Mouse (Mus musculus) embryo, embryonic 10 days (tissue): ENCODE measurements around the gene Hist1h2bn.

Source experiments
- DNase-seq: peaks from one replicate; pipeline ENCODE4 v3.0.0-alpha.2; 2015; ENCODE audit warnings: low spot score

The Hist1h2bn gene

GRCm38 (mm10) chr13:21753524-21754285 lies at the start of gene Hist1h2bn, which contains the start of gene Hist1h2ak:
Gene Hist1h2bn (plus strand): TSS chr13:21754123.
Gene Hist1h2ak (minus strand): TSS chr13:21753827.
- peak; percentile 94 for DNase-seq

- DNase-seq, result no peak
Measured at GRCm38 (mm10) chr13:21706669-21707068, 47.3 kb upstream of the Hist1h2bn start.

GRCm38 (mm10) chr13:21710031-21710711 lies 43.8 kb upstream of the Hist1h2bn start:
- peak; percentile 91 for DNase-seq

GRCm38 (mm10) chr13:21710821-21711525 lies 43.0 kb upstream of the Hist1h2bn start:
- DNase-seq, result peak; percentile 78

- no peak for DNase-seq
Measured at GRCm38 (mm10) chr13:21711698-21712097, 42.2 kb upstream of the Hist1h2bn start.

GRCm38 (mm10) chr13:21714725-21715124 lies 39.2 kb upstream of the Hist1h2bn start:
- peak; percentile 82 for DNase-seq

- peak; percentile 62 for DNase-seq
Measured at GRCm38 (mm10) chr13:21715131-21715863, 38.6 kb upstream of the Hist1h2bn start.

- peak; percentile 96 for DNase-seq
Measured at GRCm38 (mm10) chr13:21715864-21716539, 37.9 kb upstream of the Hist1h2bn start, which contains the start of the genes Hist1h2bl and Hist1h2ai. Gene Hist1h2bl (minus strand): TSS chr13:21716143. Gene Hist1h2ai (plus strand): TSS chr13:21716422.

- DNase-seq, result peak; percentile 77
Measured at GRCm38 (mm10) chr13:21716540-21717391, 37.2 kb upstream of the Hist1h2bn start.

- peak; percentile 90 for DNase-seq
Measured at GRCm38 (mm10) chr13:21717397-21718357, 36.2 kb upstream of the Hist1h2bn start, which contains the start of gene Hist1h3h. Gene Hist1h3h (plus strand): TSS chr13:21717659.

- peak; percentile 67 for DNase-seq
Measured at GRCm38 (mm10) chr13:21718381-21719080, 35.4 kb upstream of the Hist1h2bn start.

- DNase-seq, result peak; percentile 38
Measured at GRCm38 (mm10) chr13:21721107-21721756, 32.7 kb upstream of the Hist1h2bn start.

GRCm38 (mm10) chr13:21721757-21722372 lies 32.1 kb upstream of the Hist1h2bn start, which contains the start of gene Hist1h2bm:
Gene Hist1h2bm (plus strand): TSS chr13:21722044.
- peak; percentile 96 for DNase-seq

- DNase-seq, result peak; percentile 75
Measured at GRCm38 (mm10) chr13:21722373-21722925, 31.5 kb upstream of the Hist1h2bn start.

GRCm38 (mm10) chr13:21722993-21723836 lies 30.7 kb upstream of the Hist1h2bn start:
- DNase-seq, result peak; percentile 57
